Mouse (Mus musculus) forebrain, embryonic 15.5 days (tissue): ENCODE results near the gene AI661453. TPM values are rescaled to one million over a fixed set of nuclear protein-coding genes. Genes with fewer than 3 reads are reported as not detected.
"Not testable (repeated sequence)": the region's sequence is repeated elsewhere in the genome, so short reads cannot be mapped to it uniquely, and the experiment has no call there.

Experiments used
- ATAC-seq: fragments of 200-750 bp; cut with Nextera tagmentation; replicated peaks from 2 replicates; pipeline ENCODE4 v1.8.0; 2017; ENCODE audit warnings: mild to moderate bottlenecking, moderate TSS enrichment, moderate library complexity
- H3K27ac ChIP-seq: fragments of 300-500 bp; sonication (generic); replicated peaks from 2 replicates; pipeline ENCODE4 v1.5.1; 2015; ENCODE audit warnings: mild to moderate bottlenecking, inconsistent platforms
- H3K27me3 ChIP-seq: fragments of 300-500 bp; sonication (generic); 2 replicates; pipeline ENCODE4 v1.6.1; 2015; ENCODE audit warnings: inconsistent platforms
- H3K36me3 ChIP-seq: fragments of 300-500 bp; sonication (generic); 2 replicates; pipeline ENCODE4 v1.6.1; 2015; ENCODE audit warnings: mild to moderate bottlenecking, inconsistent platforms
- H3K4me1 ChIP-seq: fragments of 300-500 bp; sonication (generic); 2 replicates; pipeline ENCODE4 v1.6.1; 2015; ENCODE audit warnings: inconsistent platforms
- H3K4me2 ChIP-seq: fragments of 300-500 bp; sonication (generic); replicated peaks from 2 replicates; pipeline ENCODE4 v1.6.1; 2015; ENCODE audit warnings: mild to moderate bottlenecking, inconsistent platforms
- H3K4me3 ChIP-seq: fragments of 300-500 bp; sonication (generic); 2 replicates; pipeline ENCODE4 v1.5.1; 2015; ENCODE audit warnings: mild to moderate bottlenecking, inconsistent platforms
- H3K9ac ChIP-seq: fragments of 300-500 bp; sonication (generic); replicated peaks from 2 replicates; pipeline ENCODE4 v1.6.1; 2015; ENCODE audit warnings: mild to moderate bottlenecking, inconsistent platforms
- H3K9me3 ChIP-seq: fragments of 300-500 bp; sonication (generic); 2 replicates; pipeline ENCODE4 v1.6.1; 2016; ENCODE audit warnings: inconsistent platforms
- WGBS: fragments of 180-500 bp; shearing (Covaris S2); methylation state at CpG from one replicate; pipeline ENCODE4 v1.1.7; 2015; ENCODE audit warnings: mixed read lengths; 5-methylcytosine and 5-hydroxymethylcytosine counted together
- polyA plus RNA-seq: library from polyadenylated mRNA; unstranded; fragments of >200 nt; fragmentation: Nextera tagmentation; extraction: Ambion mirVana; gene quantifications from 2 replicates; pipeline ENCODE4 v1.2.1, GENCODE M21; 2015

The AI661453 gene
- polyA plus RNA-seq, 1 experiment from 2014 or later = 0.19 TPM

DNA sequence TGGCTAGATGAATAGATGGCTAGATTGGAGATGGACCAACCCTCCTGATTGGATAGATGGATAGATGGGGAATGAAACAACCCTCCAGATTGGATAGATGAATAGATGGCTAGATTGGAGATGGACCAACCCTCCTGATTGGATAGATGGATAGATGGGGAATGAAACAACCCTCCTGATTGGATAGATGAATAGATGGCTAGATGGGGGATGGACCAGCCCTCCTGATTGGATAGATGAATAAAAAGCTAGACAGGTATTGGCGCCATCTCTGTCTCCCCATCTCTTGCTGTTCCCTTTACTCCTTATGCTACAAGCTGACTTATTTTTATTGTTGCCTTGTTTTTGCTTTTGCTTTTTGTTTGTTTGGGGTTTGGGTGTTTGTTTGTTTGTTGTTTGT, 13.8 kb upstream of the AI661453 start:
- not testable (repeated sequence) for H3K27ac ChIP-seq, H3K27me3 ChIP-seq, H3K4me2 ChIP-seq, H3K4me3 ChIP-seq, H3K4me1 ChIP-seq, H3K9ac ChIP-seq, H3K9me3 ChIP-seq, ATAC-seq, H3K36me3 ChIP-seq
- WGBS = 96% methylated on average over 1 of the region's 1 CpGs

DNA sequence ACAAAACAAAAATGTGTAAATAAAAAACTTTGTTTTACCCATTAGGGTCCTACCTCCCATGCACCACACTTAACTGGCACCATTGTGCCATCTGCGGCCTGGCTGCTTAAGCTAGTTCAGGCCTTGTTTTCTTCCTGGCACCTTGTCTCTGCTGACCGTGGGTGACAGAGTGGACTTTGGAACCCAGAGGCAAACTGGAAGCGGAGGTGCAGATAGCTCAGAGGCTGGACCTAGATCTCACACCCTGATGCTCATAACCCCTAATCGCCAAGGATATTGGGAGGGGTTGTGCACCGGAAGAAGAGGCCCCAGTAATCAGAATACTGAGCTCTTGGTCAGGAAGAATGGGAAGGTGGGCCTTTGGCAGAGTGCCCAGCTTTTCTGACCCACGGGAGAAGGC, 12.2 kb upstream of the AI661453 start:
- H3K9me3 ChIP-seq = no peaks in the 10 kb centered on the region
- H3K36me3 ChIP-seq = no peaks in the 10 kb centered on the region
- WGBS = 72% methylated on average over 6 of the region's 6 CpGs
- no peak overlapping the region for H3K4me3 ChIP-seq
- H3K27me3 ChIP-seq = no peaks in the 10 kb centered on the region
- no peak for ATAC-seq
- no peak overlapping the region for H3K27ac ChIP-seq
- no peak overlapping the region for H3K4me2 ChIP-seq
- H3K4me1 ChIP-seq = 0 out of 2 replicates have a peak, but pooled peaks cover 2% of the 10 kb centered on the region
- H3K9ac ChIP-seq = no peak overlapping the region

GRCm38 (mm10) chr17:47427316-47427715, 9.1 kb upstream of the AI661453 start:
- H3K36me3 ChIP-seq = no peaks in the 10 kb centered on the region
- ATAC-seq = no peak
- H3K27me3 ChIP-seq = no peaks in the 10 kb centered on the region
- WGBS = 71% methylated on average over 6 of the region's 6 CpGs
- H3K4me3 ChIP-seq = no peak overlapping the region
- H3K4me2 ChIP-seq = no peak overlapping the region
- no peak overlapping the region for H3K9ac ChIP-seq
- 0 out of 2 replicates have a peak, but pooled peaks cover 2% of the 10 kb centered on the region for H3K4me1 ChIP-seq
- H3K27ac ChIP-seq = no peak overlapping the region
- H3K9me3 ChIP-seq = no peaks in the 10 kb centered on the region

- Histone ChIP-seq H3K27me3 (no peaks in the 10 kb centered on the region), H3K9me3 (no peaks in the 10 kb centered on the region), H3K9ac (no peak overlapping the region), H3K4me1 (0 out of 2 replicates have a peak, but pooled peaks cover 2% of the 10 kb centered on the region), H3K4me3 (no peak overlapping the region), H3K4me2 (no peak overlapping the region), H3K27ac (no peak overlapping the region), H3K36me3 (no peaks in the 10 kb centered on the region)
- ATAC-seq = peak; percentile 41; the same call in 1 of the 2 replicates
- WGBS = 6% methylated on average over 8 of the region's 8 CpGs
Measured at GRCm38 (mm10) chr17:47428831-47429304, 7.5 kb upstream of the AI661453 start.

- no peak overlapping the region for H3K9ac ChIP-seq
- no peaks in the 10 kb centered on the region for H3K36me3 ChIP-seq
- H3K27me3 ChIP-seq = peaks cover 6% of the 10 kb centered on the region; the same call in 1 of the 2 replicates
- no peak overlapping the region for H3K27ac ChIP-seq
- no peak overlapping the region for H3K4me3 ChIP-seq
- ATAC-seq = no peak
- no peak overlapping the region for H3K4me2 ChIP-seq
- 0 out of 2 replicates have a peak, but pooled peaks cover 2% of the 10 kb centered on the region for H3K4me1 ChIP-seq
- 74% methylated on average over 5 of the region's 5 CpGs for WGBS
- H3K9me3 ChIP-seq = no peaks in the 10 kb centered on the region
Measured at GRCm38 (mm10) chr17:47430815-47431214, 5.6 kb upstream of the AI661453 start.

- peaks cover 15% of the 10 kb centered on the region for H3K4me1 ChIP-seq
- H3K27ac ChIP-seq = no peak within 1 kb of the TSS
- ATAC-seq = no peak
- no peaks in the 10 kb centered on the region for H3K9me3 ChIP-seq
- peak within 1 kb of the TSS; percentile 60 for H3K4me2 ChIP-seq
- H3K9ac ChIP-seq = no peak within 1 kb of the TSS; the same call in 1 of the 2 replicates
- H3K27me3 ChIP-seq = peaks cover 43% of the 10 kb centered on the region
- 5% methylated on average over 25 of the region's 25 CpGs for WGBS
- H3K36me3 ChIP-seq = no peaks in the 10 kb centered on the region
- peak within 1 kb of the TSS; percentile 36 for H3K4me3 ChIP-seq
Measured at GRCm38 (mm10) chr17:47436907-47437547, 612 bp downstream of the AI661453 start, which contains the start of gene 1700001C19Rik. 1700001C19Rik (minus strand) TSS chr17:47437376.

- Histone ChIP-seq H3K36me3 (no peaks in the 10 kb centered on the region), H3K4me3 (no peak overlapping the region), H3K4me1 (peaks cover 15% of the 10 kb centered on the region), H3K27ac (no peak overlapping the region), H3K4me2 (no peak overlapping the region), H3K9me3 (no peaks in the 10 kb centered on the region), H3K27me3 (peaks cover 43% of the 10 kb centered on the region), H3K9ac (no peak overlapping the region)
- no peak for ATAC-seq
- 61% methylated on average over 6 of the region's 6 CpGs for WGBS
Measured at GRCm38 (mm10) chr17:47438611-47439010, 2.2 kb downstream of the AI661453 start.

DNA sequence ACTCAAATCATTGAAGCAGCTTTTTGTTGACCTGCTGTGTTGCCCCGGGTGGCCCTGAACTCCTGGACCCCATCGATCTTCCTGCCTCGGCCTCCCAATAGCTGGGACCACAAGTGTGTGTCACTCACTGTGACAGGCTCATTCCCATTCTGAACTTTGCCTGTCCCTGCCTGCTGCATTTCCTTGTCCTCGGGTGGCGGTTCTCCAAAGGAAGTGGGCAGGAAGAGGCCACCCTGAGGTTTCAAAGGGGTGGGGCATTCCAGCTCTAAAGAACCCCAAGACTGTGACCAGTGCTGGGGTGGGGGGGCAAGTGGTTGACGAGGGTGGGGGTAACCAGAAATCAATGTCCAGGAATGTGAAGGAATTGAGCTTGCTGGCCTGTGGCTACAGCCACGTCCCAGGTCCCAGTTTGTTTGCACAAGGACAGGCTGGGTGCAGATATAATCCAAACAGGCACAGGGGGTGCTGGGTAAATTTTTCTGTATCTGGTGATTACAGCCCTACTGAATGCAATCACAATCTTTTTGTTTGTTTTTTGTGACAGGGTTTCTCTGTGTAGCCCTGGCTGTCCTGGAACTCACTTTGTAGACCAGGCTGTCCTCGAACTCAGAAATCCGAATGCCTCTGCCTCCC, 3.1 kb downstream of the AI661453 start:
- H3K4me3 ChIP-seq = no peak overlapping the region
- WGBS = 47% methylated on average over 9 of the region's 9 CpGs
- no peak overlapping the region for H3K4me2 ChIP-seq
- no peak for ATAC-seq
- no peaks in the 10 kb centered on the region for H3K36me3 ChIP-seq
- no peak overlapping the region for H3K9ac ChIP-seq
- H3K9me3 ChIP-seq = no peaks in the 10 kb centered on the region
- peaks cover 43% of the 10 kb centered on the region for H3K27me3 ChIP-seq
- H3K27ac ChIP-seq = no peak overlapping the region
- H3K4me1 ChIP-seq = peaks cover 15% of the 10 kb centered on the region

- Histone ChIP-seq H3K4me1 (peaks cover 15% of the 10 kb centered on the region), H3K4me3 (no peak overlapping the region), H3K27me3 (peaks cover 39% of the 10 kb centered on the region), H3K27ac (no peak overlapping the region), H3K9me3 (no peaks in the 10 kb centered on the region), H3K4me2 (no peak overlapping the region), H3K36me3 (no peaks in the 10 kb centered on the region), H3K9ac (no peak overlapping the region)
- WGBS = 7% methylated on average over 9 of the region's 9 CpGs
- ATAC-seq = 0 out of 2 replicates have a peak, but pooled peaks have one; percentile 13
Measured at GRCm38 (mm10) chr17:47440359-47440890, 4.0 kb downstream of the AI661453 start.

- Histone ChIP-seq H3K27ac (no peak overlapping the region), H3K9me3 (no peaks in the 10 kb centered on the region), H3K4me3 (no peak overlapping the region), H3K4me1 (peaks cover 11% of the 10 kb centered on the region), H3K27me3 (peaks cover 31% of the 10 kb centered on the region), H3K36me3 (no peaks in the 10 kb centered on the region), H3K9ac (no peak overlapping the region), H3K4me2 (no peak overlapping the region)
- no peak for ATAC-seq
- WGBS = 51% methylated on average over 19 of the region's 19 CpGs
Measured at GRCm38 (mm10) chr17:47441296-47442051, 5.1 kb downstream of the AI661453 start.

- whole genome bisulfite sequencing = 77% methylated on average over 3 of the region's 3 CpGs
- H3K27me3 ChIP-seq = peaks cover 23% of the 10 kb centered on the region
- H3K4me1 ChIP-seq = peaks cover 4% of the 10 kb centered on the region; the same call in 1 of the 2 replicates
- no peaks in the 10 kb centered on the region for H3K36me3 ChIP-seq
- H3K27ac ChIP-seq = no peak overlapping the region
- ATAC-seq = no peak
- no peak overlapping the region for H3K4me3 ChIP-seq
- H3K9ac ChIP-seq = no peak overlapping the region
- H3K4me2 ChIP-seq = no peak overlapping the region
- no peaks in the 10 kb centered on the region for H3K9me3 ChIP-seq
Measured at GRCm38 (mm10) chr17:47442271-47442670, 5.9 kb downstream of the AI661453 start.

GRCm38 (mm10) chr17:47444113-47444512, 7.7 kb downstream of the AI661453 start:
- Histone ChIP-seq H3K4me3 (no peak overlapping the region), H3K9me3 (no peaks in the 10 kb centered on the region), H3K9ac (no peak overlapping the region), H3K36me3 (no peaks in the 10 kb centered on the region), H3K4me2 (no peak overlapping the region), H3K27ac (no peak overlapping the region), H3K27me3 (peaks cover 4% of the 10 kb centered on the region; the same call in 1 of the 2 replicates), H3K4me1 (peaks cover 4% of the 10 kb centered on the region; the same call in 1 of the 2 replicates)
- 78% methylated on average over 6 of the region's 6 CpGs for WGBS
- ATAC-seq = no peak
